Comparison of ENCODE assay signal across 8 mouse cellular contexts in genomic region chr19:36349487-36349955, GRCm38 (mm10). TPM values are rescaled to one million over a fixed set of nuclear protein-coding genes. Genes with fewer than 3 reads are reported as not detected.
DNase-seq lines count a peak whose midpoint lies in the region; ATAC-seq and TF ChIP-seq lines count a peak whose summit lies in the region.

No protein-coding gene starts in this region.

- H3K27ac ChIP-seq in heart, adult 2 months, result peak overlapping the region; percentile 95
- 0 out of 2 replicates have a peak overlapping the region, but pooled peaks have one; percentile 6 for H3K27ac ChIP-seq in CH12.LX (ENCODE audit: insufficient read depth, low read depth)
- H3K27ac ChIP-seq in heart, postnatal 0 days (ENCODE audit: low read depth), result peak overlapping the region; percentile 94; the same call in 1 of the 2 replicates
- no peak overlapping the region for H3K27ac ChIP-seq in liver, postnatal 0 days (ENCODE audit: low read depth)

- in situ Hi-C loops in CH12.LX (cut with MboI; ENCODE audit: low pct_ligation_motif_present, low pct_unique_long_range_greater_than_20kb, low sequenced_read_pairs), result no loop called here

- peak overlapping the region; percentile 70 for H3K4me2 ChIP-seq in CH12.LX (ENCODE audit: insufficient read depth, low read depth, poor library complexity, severe bottlenecking)
- peak overlapping the region; percentile 94 for H3K4me2 ChIP-seq in heart, postnatal 0 days (ENCODE audit: low read depth, low read length)
- peak overlapping the region; percentile 98 for H3K4me2 ChIP-seq in liver, postnatal 0 days (ENCODE audit: low read depth, low read length)

- peaks cover 3% of the 10 kb centered on the region for H3K4me1 ChIP-seq in heart, adult 2 months (ENCODE audit: control insufficient read depth, insufficient read depth, low read length)
- H3K4me1 ChIP-seq in CH12.LX (ENCODE audit: control insufficient read depth in 1 of 2, insufficient read depth in 2 of 2), result peaks cover 2 to 3% of the 10 kb centered on the region in 2 experiments; a peak in 2 of 4 replicates
- H3K4me1 ChIP-seq in heart, postnatal 0 days (ENCODE audit: control insufficient read depth, insufficient read depth), result no peaks in the 10 kb centered on the region
- H3K4me1 ChIP-seq in liver, postnatal 0 days (ENCODE audit: insufficient read depth), result peaks cover 5% of the 10 kb centered on the region; the same call in 1 of the 2 replicates

- TF ChIP-seq CTCF in heart, adult 2 months (IDR thresholded peaks at IDR 0.05), result no peak
- no peak for TF ChIP-seq CTCF in CH12.LX (conservative IDR thresholded peaks at IDR 0.05 in 1 of 2, IDR thresholded peaks at IDR 0.05 in 1 of 2; ENCODE audit: low read depth in 2 of 2, low read length in 2 of 2)
- no peak for TF ChIP-seq CTCF in heart, postnatal 0 days (IDR thresholded peaks at IDR 0.05; ENCODE audit: low read depth)
- no peak for TF ChIP-seq CTCF in liver, postnatal 0 days (IDR thresholded peaks at IDR 0.05; ENCODE audit: low read depth)

- peak overlapping the region; percentile 96 for H3K9ac ChIP-seq in heart, adult 2 months (ENCODE audit: low read depth, low read length)
- H3K9ac ChIP-seq in CH12.LX (ENCODE audit: insufficient read depth, low read depth), result peak overlapping the region; percentile 70; the same call in 1 of the 2 replicates
- H3K9ac ChIP-seq in heart, postnatal 0 days (replicated peaks; ENCODE audit: low read depth, low read length), result peak overlapping the region; percentile 85
- H3K9ac ChIP-seq in liver, postnatal 0 days (replicated peaks), result peak overlapping the region; percentile 65

- H3K4me3 ChIP-seq in heart, adult 2 months, result peak overlapping the region; percentile 73
- peak overlapping the region; percentile 34 to 67 (median 66) for H3K4me3 ChIP-seq in CH12.LX (replicated peaks in 1 of 3; ENCODE audit: low read depth in 2 of 3, low read length in 2 of 3, poor library complexity in 1 of 3)
- H3K4me3 ChIP-seq in heart, postnatal 0 days (ENCODE audit: low read depth, low read length), result peak overlapping the region; percentile 80
- peak overlapping the region; percentile 77 for H3K4me3 ChIP-seq in liver, postnatal 0 days (ENCODE audit: low read depth, low read length)

- TF ChIP-seq EP300 in heart, adult 2 months (IDR thresholded peaks at IDR 0.05; ENCODE audit: insufficient read depth, low read depth, low read length), result no peak
- no peak for TF ChIP-seq EP300 in CH12.LX (IDR thresholded peaks at IDR 0.05; ENCODE audit: low read length)
- TF ChIP-seq EP300 in heart, postnatal 0 days (IDR thresholded peaks at IDR 0.05; ENCODE audit: low read depth), result no peak
- no peak for TF ChIP-seq EP300 in liver, postnatal 0 days (IDR thresholded peaks at IDR 0.05; ENCODE audit: low read depth)

- no peaks in the 10 kb centered on the region for H3K36me3 ChIP-seq in heart, adult 2 months (ENCODE audit: control insufficient read depth, insufficient read depth, low read length)
- H3K36me3 ChIP-seq in CH12.LX (replicated peaks in 1 of 2; ENCODE audit: control insufficient read depth in 1 of 2, insufficient read depth in 1 of 2, low read length in 1 of 2), result no peaks in the 10 kb centered on the region
- H3K36me3 ChIP-seq in heart, postnatal 0 days (replicated peaks; ENCODE audit: control insufficient read depth, insufficient read depth, low read length), result no peaks in the 10 kb centered on the region
- no peaks in the 10 kb centered on the region for H3K36me3 ChIP-seq in liver, postnatal 0 days (replicated peaks; ENCODE audit: insufficient read depth, low read length)

- no peak for TF ChIP-seq RAD21 in CH12.LX (IDR thresholded peaks at IDR 0.05; ENCODE audit: low read depth, low read length)

- no peak for DNase-seq in heart, adult 2 months
- DNase-seq in heart, postnatal 10 days, result no peak
- peak; percentile 10 for DNase-seq in CH12.LX (ENCODE audit: extremely low read depth)
- no peak for DNase-seq in heart, postnatal 0 days (ENCODE audit: low spot score)
- DNase-seq in liver, postnatal 0 days, result no peak
- DNase-seq in layer of hippocampus, adult 11-12 months (ENCODE audit: low spot score), result no peak

- dilution Hi-C loops in CH12.LX (cut with MboI; ENCODE audit: extremely low pct_ligation_motif_present, extremely low pct_unique_long_range_greater_than_20kb, low sequenced_read_pairs), result no loop called here

- ATAC-seq in heart, postnatal 0 days (ENCODE audit: insufficient read depth, low read depth), result no peak
- ATAC-seq in liver, postnatal 0 days, result no peak
- ATAC-seq in CD4-positive, CD25-positive, alpha-beta regulatory T cell, adult 4 months, result no peak
- ATAC-seq in inflammation-experienced regulatory T-cells, adult 6 months, result no peak

- H3K9me3 ChIP-seq in CH12.LX (replicated peaks; ENCODE audit: low read length), result no peaks in the 10 kb centered on the region
- no peaks in the 10 kb centered on the region for H3K9me3 ChIP-seq in heart, postnatal 0 days (replicated peaks; ENCODE audit: control insufficient read depth, low read length)
- no peaks in the 10 kb centered on the region for H3K9me3 ChIP-seq in liver, postnatal 0 days (ENCODE audit: low read length)

- 6% methylated on average over 15 of the region's 15 CpGs for WGBS in heart, adult 2 months
- 6% methylated on average over 15 of the region's 15 CpGs for WGBS in heart, postnatal 0 days
- WGBS in liver, postnatal 0 days (ENCODE audit: insufficient replicate concordance), result 8% methylated on average over 15 of the region's 15 CpGs

- peaks cover 2% of the 10 kb centered on the region; the same call in 1 of the 2 replicates for H3K27me3 ChIP-seq in heart, adult 2 months (ENCODE audit: control insufficient read depth, insufficient read depth, low read length)
- H3K27me3 ChIP-seq in CH12.LX (replicated peaks), result peaks cover 21% of the 10 kb centered on the region
- no peaks in the 10 kb centered on the region; the same call in 1 of the 2 replicates for H3K27me3 ChIP-seq in heart, postnatal 0 days (ENCODE audit: control insufficient read depth, insufficient read depth, low read length)
- peaks cover 37% of the 10 kb centered on the region for H3K27me3 ChIP-seq in liver, postnatal 0 days (ENCODE audit: insufficient read depth, low read length)

- no peaks in the 10 kb centered on the region for H3K79me2 ChIP-seq in heart, adult 2 months (replicated peaks; ENCODE audit: control insufficient read depth, insufficient read depth, low read length)
- peaks cover 3% of the 10 kb centered on the region; the same call in 1 of the 2 replicates for H3K79me2 ChIP-seq in CH12.LX (replicated peaks; ENCODE audit: control insufficient read depth, extremely low read depth, insufficient read depth, poor library complexity, severe bottlenecking)

- TF ChIP-seq POLR2A in heart, adult 2 months (IDR thresholded peaks at IDR 0.05; ENCODE audit: insufficient read depth, low read depth, low read length), result no peak
- TF ChIP-seq POLR2A in CH12.LX (IDR thresholded peaks at IDR 0.05; ENCODE audit: low read depth, low read length), result no peak

- intact Hi-C loops in heart, adult 2 months (cut with DNase I), result loop anchor here (2.0 to 10.0 kb wide), 4 partner anchors 61 to 235 kb away; no protein-coding TSS in a partner anchor
- intact Hi-C loops in heart, postnatal 10 days (cut with DNase I), result loop anchor here (2.0 to 5.0 kb wide), 4 partner anchors 63 to 167 kb away; no protein-coding TSS in a partner anchor

TF ChIP-seq in CH12.LX, 34 proteins besides CTCF, POLR2A, EP300 and RAD21:
- TF ChIP-seq ZNF384 (IDR thresholded peaks at IDR 0.05; ENCODE audit: low read depth, low read length), result peak; percentile 94
- no peak for TF ChIP-seq ZKSCAN1 (IDR thresholded peaks at IDR 0.05; ENCODE audit: borderline replicate concordance, low read depth, low read length)

RNA-seq across cellular contexts. Expression of gene Pcgf5, which starts 1.4 kb away (rescaled TPM):
- 10 to 100 TPM; 61.7 to 76.4 TPM for total RNA-seq in heart, adult 2 months (2021)
- polyA plus RNA-seq in heart, adult 2 months (2012; rRNA removed), result 29.1 and 45.0 TPM in 2 replicates
- total RNA-seq in heart, postnatal 10 days (2021), result 10 to 100 TPM; 42.1 to 57.2 TPM
- total RNA-seq in CH12.LX (2012; rRNA removed) (17.0 and 20.6 TPM in 2 replicates), CH12.LX (2014; rRNA removed) (25.7 and 28.9 TPM in 2 replicates)
- polyA plus RNA-seq in CH12.LX (2012; ENCODE audit: insufficient read length, low read depth), result 17.0 and 17.4 TPM in 2 replicates
- total RNA-seq in heart, postnatal 0 days (2014; rRNA removed; ENCODE audit: low replicate concordance), result 19.2 and 34.3 TPM in 2 replicates
- 56.5 and 66.6 TPM in 2 replicates for polyA plus RNA-seq in heart, postnatal 0 days (2015; fragmentation: Nextera tagmentation; extraction: Ambion mirVana)
- polyA plus RNA-seq in liver, postnatal 0 days (2015; fragmentation: Nextera tagmentation; extraction: Ambion mirVana), result 13.3 and 14.7 TPM in 2 replicates
- 10 to 100 TPM; 43.5 to 51.8 TPM for polyA plus RNA-seq in CD4-positive, CD25-positive, alpha-beta regulatory T cell, adult 4 months (2017; shearing (Covaris generic))
- 10 to 100 TPM; 26.3 to 55.8 (median 46.6) TPM for polyA plus RNA-seq in inflammation-experienced regulatory T-cells, adult 6 months (2017; shearing (Covaris generic))
